Mouse (Mus musculus) urinary bladder, postnatal 10 days (tissue): ENCODE data around the gene Idua.

Source experiments
- DNase-seq: peaks from one replicate; pipeline ENCODE4 v3.0.0; 2022; ENCODE audit warnings: low spot score

Gene Idua

DNA sequence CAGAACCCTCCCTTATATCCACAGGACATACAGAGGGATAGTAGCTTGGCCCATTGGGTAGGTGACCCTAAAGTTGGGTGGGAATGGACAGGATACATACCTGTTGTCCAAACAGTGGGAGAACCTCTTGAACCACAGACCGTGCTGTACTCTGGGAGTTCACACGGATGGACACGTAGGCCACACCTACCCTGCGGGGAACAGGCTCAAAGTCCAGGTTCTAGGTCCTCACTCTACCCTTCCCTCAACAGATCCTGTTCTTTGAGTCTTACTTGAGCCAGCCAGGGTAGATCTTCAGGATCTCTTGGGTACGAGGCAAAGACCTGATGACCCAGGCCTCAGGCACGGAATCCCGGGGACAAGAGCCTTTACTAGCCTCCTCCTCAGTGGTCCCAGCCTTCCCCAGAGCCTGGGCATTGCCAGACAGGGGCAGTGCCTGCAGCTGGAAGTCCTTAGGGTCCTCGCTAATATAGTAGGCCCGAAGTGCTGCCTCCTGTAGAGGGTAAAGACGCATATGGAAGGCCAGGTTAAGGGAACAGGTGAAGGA is 5.6 kb upstream of the Idua start:
- no peak for DNase-seq

DNA sequence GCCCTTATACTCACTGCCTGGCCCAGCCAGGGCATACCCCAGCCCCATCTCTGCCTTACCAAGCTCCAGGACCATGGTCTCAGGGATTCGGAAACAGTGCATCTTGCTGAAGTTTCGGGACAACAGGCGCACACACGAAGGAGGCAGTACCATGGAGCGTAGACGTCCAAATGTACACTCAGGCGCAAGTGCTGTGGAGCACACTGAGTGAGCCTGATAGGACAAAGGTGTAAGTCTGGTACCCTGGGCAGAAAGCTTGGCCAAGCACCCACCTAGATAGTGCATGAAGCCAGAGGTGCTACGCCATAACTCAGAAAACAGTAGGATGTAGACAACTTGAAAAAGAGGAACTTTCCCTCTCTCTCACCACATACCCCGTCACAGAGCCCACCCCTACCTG is 4.8 kb upstream of the Idua start:
- DNase-seq, result no peak

DNA sequence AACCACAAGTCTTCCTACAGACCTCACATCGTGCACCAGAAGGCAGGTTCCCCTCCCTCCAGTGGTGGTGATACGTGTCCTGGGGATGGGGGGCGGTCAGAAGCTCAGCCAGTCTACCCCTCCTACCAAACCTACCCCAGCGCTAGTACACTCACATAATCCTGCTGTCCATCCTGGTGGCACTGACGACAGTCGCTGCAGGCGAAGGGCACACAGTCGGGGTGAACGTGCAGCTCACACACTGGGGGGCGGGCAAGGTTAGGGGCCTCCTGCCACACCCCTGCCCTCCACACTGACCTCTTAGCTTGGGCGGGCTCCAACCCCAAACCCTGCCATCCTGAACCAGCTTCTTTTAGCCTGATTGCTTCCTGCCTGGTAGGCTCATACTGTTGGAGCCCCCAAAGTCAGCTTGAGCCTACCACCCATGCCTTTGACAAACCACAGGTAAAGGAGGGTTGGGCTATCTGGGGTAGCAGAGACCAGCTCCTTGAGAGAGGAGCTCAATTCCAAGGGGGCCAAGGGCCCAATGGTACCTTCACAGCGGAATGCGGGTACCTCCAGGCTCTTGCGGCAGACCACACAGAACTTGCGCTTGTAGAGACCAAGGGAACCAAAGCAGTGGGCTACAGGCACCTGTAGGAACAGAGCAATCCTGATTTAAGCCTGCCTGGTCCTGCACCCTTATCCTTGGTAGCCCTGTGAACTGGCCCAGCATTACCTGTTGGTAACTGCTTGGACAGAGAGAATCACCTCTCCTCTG is 4.1 kb upstream of the Idua start:
- no peak for DNase-seq

GRCm38 (mm10) chr5:108657406-108657805 is 2.7 kb upstream of the Idua start:
- no peak for DNase-seq

- DNase-seq, result no peak
Observed at GRCm38 (mm10) chr5:108658611-108659010, 1.5 kb upstream of the Idua start.

DNA sequence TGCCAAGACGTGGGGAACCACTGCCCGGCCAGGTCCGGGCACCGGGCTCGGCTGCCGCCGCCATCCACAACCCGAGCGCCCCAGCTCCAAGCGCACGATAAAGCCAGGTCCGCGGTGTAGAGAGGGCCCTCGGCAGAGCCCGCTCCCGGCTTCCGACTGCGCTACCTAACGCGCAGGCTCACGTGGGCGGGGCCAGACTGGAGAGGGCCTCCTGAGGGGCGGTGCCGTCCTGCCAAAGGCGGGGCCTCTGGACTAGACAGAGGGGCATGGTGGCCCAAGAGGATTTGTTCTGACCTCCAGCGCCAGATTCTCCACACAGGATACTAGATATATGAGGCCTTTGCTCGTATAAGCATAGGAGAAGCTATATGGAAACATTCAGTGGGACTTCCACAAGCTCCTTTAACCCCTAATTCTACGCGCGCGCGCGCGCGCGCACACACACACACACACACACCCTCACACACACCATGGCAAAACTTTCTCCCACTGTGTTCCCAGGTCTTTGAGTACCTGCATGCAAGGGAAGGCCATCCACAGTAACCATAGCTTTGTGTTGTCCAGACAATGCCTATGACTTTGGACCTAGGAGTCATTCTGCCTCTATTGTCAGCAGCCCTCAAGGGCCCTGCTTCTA is 619 bp downstream of the Idua start:
- DNase-seq, result peak; percentile 63

GRCm38 (mm10) chr5:108662772-108663171 is 2.6 kb downstream of the Idua start:
- DNase-seq, result no peak

GRCm38 (mm10) chr5:108665066-108665465 is 4.9 kb downstream of the Idua start:
- DNase-seq, result no peak

- no peak for DNase-seq
Observed at GRCm38 (mm10) chr5:108667370-108667769, 7.2 kb downstream of the Idua start.

DNA sequence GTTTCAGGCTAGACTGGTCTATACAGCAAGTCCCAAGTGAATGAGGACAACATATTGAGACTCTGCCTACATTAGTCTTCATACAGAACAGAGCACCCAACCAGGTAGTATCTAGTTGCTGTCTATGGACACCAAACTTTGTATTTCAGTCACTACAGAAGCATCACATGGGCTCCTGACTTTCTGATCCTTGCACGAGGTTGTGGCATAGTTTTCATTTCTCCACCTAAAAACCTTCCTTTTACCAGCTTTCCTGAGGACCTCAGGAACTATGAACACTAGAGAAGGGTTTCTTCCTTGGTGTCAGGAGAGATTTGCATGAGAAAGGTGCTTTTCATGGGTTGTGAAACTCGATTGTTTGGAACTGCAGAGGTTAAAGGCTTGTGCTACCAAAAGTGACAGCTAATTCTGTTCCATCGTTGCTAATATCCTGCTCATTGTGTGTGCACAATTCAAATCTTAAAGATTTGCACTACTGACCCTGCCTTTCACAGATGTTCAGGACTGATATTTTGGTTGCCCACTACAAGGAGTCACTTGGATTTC is 8.3 kb downstream of the Idua start:
- DNase-seq, result no peak

DNA sequence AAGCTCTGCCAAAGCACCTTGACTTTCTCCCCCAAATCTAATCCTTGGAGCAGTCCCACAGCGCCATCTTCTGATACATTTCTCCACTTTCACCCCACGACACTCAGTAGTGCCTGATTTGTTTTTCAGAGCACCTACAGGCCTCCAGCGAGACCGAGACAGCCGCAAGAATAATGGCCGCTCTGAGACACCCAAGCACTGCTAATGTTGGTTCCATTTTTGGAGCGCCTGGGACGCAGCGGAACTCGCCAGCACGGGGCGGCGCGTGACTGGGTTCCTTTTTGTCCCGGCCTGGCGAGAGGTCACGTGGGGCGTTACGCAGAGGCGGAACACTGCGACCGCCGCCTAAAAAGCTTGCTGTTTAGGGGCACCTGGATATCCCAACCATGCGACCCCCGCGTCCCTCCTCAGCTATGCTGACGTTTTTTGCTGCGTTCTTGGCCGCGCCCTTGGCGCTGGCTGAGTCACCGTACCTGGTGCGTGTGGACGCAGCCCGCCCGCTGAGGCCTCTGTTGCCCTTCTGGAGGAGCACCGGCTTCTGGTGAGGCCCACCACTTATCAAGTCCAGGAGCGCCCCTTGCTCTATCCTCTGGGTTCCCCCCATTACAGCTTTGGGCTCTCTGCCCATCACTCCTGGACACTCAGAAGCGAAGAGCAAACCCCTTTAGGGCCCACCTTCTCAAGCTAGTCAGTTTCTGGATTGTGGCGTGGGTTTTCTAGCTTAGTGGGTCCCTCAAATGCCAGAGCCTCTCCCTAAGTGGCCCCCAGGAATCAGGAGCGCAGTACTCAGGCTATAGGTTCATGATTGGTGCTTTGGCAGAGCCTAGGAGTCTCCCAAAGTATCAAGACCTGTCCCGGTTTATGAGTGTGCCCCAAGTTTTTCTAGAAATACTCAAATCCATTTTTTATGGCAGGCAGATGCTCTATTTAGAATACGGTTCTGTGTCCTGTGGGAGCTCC is 9.1 kb downstream of the Idua start, which contains the start of gene Dgkq:
TSS of gene Dgkq (minus strand) at position 696 of the 960 bp plus-strand sequence.
- DNase-seq, result peak; percentile 43

DNA sequence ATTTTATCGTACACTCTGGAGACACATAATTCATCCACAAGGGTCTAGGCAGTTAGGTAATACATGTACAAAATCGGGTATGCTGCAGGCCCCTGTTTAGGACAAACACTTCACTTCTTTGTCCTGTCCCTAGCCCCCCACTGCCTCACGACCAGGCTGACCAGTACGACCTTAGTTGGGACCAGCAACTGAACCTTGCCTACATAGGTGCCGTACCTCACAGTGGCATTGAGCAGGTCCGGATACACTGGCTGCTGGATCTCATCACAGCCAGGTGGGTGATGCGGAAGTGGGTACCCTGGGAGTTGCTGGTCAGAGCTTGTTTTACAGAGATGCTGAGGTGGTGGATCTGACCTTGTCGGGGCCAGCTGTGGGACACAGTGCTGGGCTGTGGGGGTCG is 9.9 kb downstream of the Idua start:
- no peak for DNase-seq

- no peak for DNase-seq
Observed at GRCm38 (mm10) chr5:108670785-108671184, 10.7 kb downstream of the Idua start.

DNA sequence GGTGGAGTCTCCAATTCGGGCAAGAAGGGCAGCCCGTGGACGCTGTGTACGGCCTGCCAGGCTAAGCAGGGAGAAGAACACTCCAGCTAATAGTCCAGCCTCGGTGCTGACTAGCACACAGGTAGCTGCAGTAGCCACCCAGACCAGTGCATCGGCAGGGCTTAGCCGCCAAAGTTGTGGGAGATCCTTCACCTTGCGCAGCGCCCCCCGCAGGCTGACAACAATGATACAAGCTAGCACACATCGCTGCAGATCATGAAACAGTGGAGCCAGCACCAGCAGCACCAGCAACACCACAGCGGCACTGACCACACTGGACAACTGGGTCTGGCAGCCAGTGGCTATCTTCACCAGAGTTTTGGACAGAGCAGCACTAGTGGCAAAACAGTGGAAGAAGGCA is 11.6 kb downstream of the Idua start:
- DNase-seq, result no peak

GRCm38 (mm10) chr5:108674624-108675023 is 14.5 kb downstream of the Idua start:
- DNase-seq, result no peak

GRCm38 (mm10) chr5:108675251-108675816 is 15.2 kb downstream of the Idua start, which contains the start of gene Slc26a1:
TSS of gene Slc26a1 (minus strand) at chr5:108675569.
- no peak for DNase-seq

DNA sequence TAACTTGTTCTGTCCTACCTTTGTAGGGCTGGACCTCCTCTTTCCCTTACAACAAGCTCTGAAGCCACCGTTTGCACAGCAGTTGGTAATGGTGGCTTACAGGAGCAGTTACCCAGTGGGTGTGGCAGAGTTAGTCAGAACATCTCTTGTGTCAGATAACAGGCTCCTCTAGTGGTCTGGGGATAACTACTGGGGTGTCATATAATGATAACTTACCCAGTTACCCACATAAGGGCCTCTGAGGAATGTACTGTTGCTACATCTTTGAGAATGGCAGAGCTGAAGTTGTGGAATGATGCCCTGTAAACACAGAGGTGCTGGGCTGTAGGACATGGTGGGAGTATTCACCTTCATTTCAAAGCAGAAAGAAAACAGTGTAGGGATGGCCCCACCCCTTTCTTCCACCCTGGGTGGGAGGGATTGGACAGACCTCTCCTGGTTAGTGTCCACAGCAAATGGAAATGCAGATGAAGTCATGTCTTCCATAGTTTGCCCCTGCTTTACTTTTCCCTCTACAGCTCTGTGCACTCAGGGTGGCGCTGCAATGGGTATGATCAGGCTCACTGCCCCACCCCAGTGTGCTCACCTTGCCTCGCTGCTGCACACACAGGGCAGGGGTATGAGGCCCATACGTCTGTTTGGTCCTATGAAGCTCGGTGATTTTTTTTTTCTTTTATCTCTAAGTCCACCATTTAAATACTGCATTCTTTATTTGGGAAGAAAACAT is 16.8 kb downstream of the Idua start:
- DNase-seq, result no peak

- DNase-seq, result no peak
Observed at GRCm38 (mm10) chr5:108677605-108678295, 17.6 kb downstream of the Idua start.

GRCm38 (mm10) chr5:108678296-108678854 is 18.2 kb downstream of the Idua start:
- DNase-seq, result no peak

GRCm38 (mm10) chr5:108679909-108680308 is 19.8 kb downstream of the Idua start:
- DNase-seq, result no peak
